ENCODE assay signal across 27 mouse cellular contexts in the genomic region with DNA sequence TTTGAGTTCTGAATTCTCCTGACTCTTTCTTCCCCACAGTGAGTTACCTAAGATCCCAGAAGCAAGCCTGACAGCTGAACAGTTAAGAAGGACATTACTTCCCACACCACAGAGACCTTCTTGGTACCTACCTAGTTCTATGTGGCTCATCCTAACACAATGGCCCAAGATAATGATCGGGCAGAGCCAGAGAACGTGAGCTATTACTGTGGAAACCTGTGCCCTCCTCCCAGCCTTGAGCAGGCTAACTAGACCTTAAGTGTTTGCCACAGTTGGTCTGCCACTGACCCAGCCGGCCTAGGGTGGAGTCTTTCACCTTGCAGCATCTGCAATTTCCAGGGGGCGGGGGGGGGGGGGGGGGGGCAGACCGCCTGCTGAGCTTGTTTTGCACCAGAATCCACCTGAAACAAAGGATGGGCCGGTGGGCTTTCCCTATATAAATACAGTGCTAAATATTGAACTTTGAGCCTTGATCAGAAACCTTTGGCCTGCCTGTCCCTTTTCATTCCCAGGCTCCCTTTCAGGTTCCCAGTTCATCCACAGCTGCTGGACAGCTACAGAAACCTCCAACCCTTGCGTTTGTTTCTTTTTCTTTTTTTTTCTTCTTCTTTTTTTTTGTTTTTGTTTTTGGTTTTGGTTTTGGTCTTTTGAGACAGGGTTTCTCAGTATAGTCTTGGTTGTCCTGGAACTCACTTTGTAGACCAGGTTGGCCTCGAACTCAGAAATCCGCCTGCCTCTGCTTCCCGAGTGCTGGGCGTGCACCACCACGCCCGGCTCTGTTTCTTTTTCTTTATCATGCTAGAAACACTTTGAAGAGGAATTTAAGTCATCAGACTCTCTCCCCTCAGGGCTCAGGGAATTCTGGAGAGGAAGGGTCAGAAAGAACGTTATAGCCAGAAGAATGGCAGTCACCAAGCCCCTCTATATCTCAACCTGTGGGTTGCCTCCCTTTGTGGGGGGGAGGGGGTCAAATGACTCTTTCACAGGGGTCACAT. TPM values are rescaled to one million over a fixed set of nuclear protein-coding genes. Genes with fewer than 3 reads are reported as not detected.
"Had no signal": no experiment of that assay in that cellular context is flagged by ENCODE, and none has a peak within 500 bp of the region (broad histone marks: within the 10 kb centered on the region; RNA-seq: fewer than 3 reads in every experiment).

No protein-coding gene starts in this region.

- H3K4me3 ChIP-seq: liver, embryonic 15.5 days; midbrain, embryonic 10.5 days; midbrain, embryonic 12.5 days; neural tube, embryonic 12.5 days; stomach, embryonic 15.5 days had no signal

- H3K27me3 ChIP-seq: liver, embryonic 15.5 days; midbrain, embryonic 12.5 days; neural tube, embryonic 12.5 days; stomach, embryonic 15.5 days had no signal

- H3K36me3 ChIP-seq: liver, embryonic 15.5 days; midbrain, embryonic 10.5 days; midbrain, embryonic 12.5 days; neural tube, embryonic 12.5 days; stomach, embryonic 15.5 days had no signal

- H3K9ac ChIP-seq: liver, embryonic 15.5 days; liver, postnatal 0 days; lung, embryonic 14.5 days; midbrain, embryonic 12.5 days; neural tube, embryonic 12.5 days; stomach, embryonic 15.5 days had no signal

- H3K4me2 ChIP-seq: liver, embryonic 15.5 days; lung, embryonic 14.5 days; midbrain, embryonic 12.5 days; neural tube, embryonic 12.5 days; stomach, embryonic 15.5 days had no signal

- H3K27ac ChIP-seq: liver, embryonic 15.5 days; midbrain, embryonic 10.5 days; midbrain, embryonic 12.5 days; neural tube, embryonic 12.5 days; stomach, embryonic 15.5 days; stomach, postnatal 0 days had no signal

- H3K4me1 ChIP-seq: liver, embryonic 15.5 days; midbrain, embryonic 10.5 days; midbrain, embryonic 12.5 days; neural tube, embryonic 12.5 days; stomach, embryonic 15.5 days had no signal

- H3K9me3 ChIP-seq: liver, embryonic 15.5 days; midbrain, embryonic 12.5 days; neural tube, embryonic 12.5 days; stomach, embryonic 15.5 days had no signal

- DNase-seq: liver, postnatal 0 days; lung, embryonic 14.5 days; lung, postnatal 10 days; lung, postnatal 4 days; midbrain, embryonic 14.5 days; retina, postnatal 1 day; right cerebral cortex, adult 18-20 months; right cerebral cortex, postnatal 14 days; thymus, adult 2 months; thymus, postnatal 25 days; thymus, postnatal 4 days had no signal

- ATAC-seq: liver, postnatal 0 days had no signal

RNA-seq across cellular contexts. Expression of gene Rpl36-ps4, which starts 42.6 kb away (rescaled TPM):
- total RNA-seq: megakaryocyte, adult 5-6 weeks; megakaryocyte-erythroid progenitor cell, adult 5-6 weeks; midbrain, postnatal 0 days; monocyte, adult 5-6 weeks; neutrophil, adult 5-6 weeks had no signal
- polyA plus RNA-seq: liver, embryonic 15.5 days; liver, postnatal 0 days; lung, embryonic 14.5 days; lung, embryonic 16.5 days; midbrain, embryonic 10.5 days; midbrain, embryonic 12.5 days; midbrain, embryonic 14.5 days; midbrain, postnatal 0 days; neural tube, embryonic 12.5 days; neural tube, embryonic 14.5 days; spleen, adult 2 months; stomach, embryonic 15.5 days; stomach, postnatal 0 days; testis, adult 2 months; thymus, adult 2 months; urinary bladder, adult 2 months had no signal
